Mouse (Mus musculus): ENCODE results near the gene Plppr3.

GRCm38 (mm10) chr10:79818225-79818624 lies 56.2 kb downstream of the Plppr3 start:
- TF ChIP-seq CTCF (IDR thresholded peaks at IDR 0.05; ENCODE audit: extremely low read depth, insufficient read depth, insufficient read length, insufficient replicate concordance) (no peak), POLR2A (IDR thresholded peaks at IDR 0.05; ENCODE audit: low read depth, low read length) (no peak)

Data from spleen, adult 2 months (tissue).